Mouse (Mus musculus) neural tube, embryonic 13.5 days (tissue): ENCODE results near the gene Gstm2. TPM values are rescaled to one million over a fixed set of nuclear protein-coding genes. Genes with fewer than 3 reads are reported as not detected.
A peak's percentile ranks its signal among the peaks of the same experiment; 100 is the strongest.
"Not testable (repeated sequence)": the region's sequence is repeated elsewhere in the genome, so short reads cannot be mapped to it uniquely, and the experiment has no call there.

Experiments used
- ATAC-seq: fragments of 200-750 bp; cut with Nextera tagmentation; 2 replicates; pipeline ENCODE4 v1.8.0; 2017; ENCODE audit warnings: low read depth, mild to moderate bottlenecking, moderate TSS enrichment, moderate library complexity
- H3K27ac ChIP-seq: fragments of 300-500 bp; sonication (generic); replicated peaks from 2 replicates; pipeline ENCODE4 v1.5.1; 2015; ENCODE audit warnings: moderate library complexity, mild to moderate bottlenecking, inconsistent platforms
- H3K27me3 ChIP-seq: fragments of 300-500 bp; sonication (generic); 2 replicates; pipeline ENCODE4 v1.6.1; 2015; ENCODE audit warnings: mild to moderate bottlenecking, inconsistent platforms
- H3K36me3 ChIP-seq: fragments of 300-500 bp; sonication (generic); 2 replicates; pipeline ENCODE4 v1.6.1; 2015; ENCODE audit warnings: mild to moderate bottlenecking, inconsistent platforms
- H3K4me1 ChIP-seq: fragments of 300-500 bp; sonication (generic); replicated peaks from 2 replicates; pipeline ENCODE4 v1.6.1; 2015; ENCODE audit warnings: inconsistent platforms
- H3K4me2 ChIP-seq: fragments of 300-500 bp; sonication (generic); 2 replicates; pipeline ENCODE4 v1.6.1; 2015; ENCODE audit warnings: inconsistent platforms, mild to moderate bottlenecking, moderate library complexity
- H3K4me3 ChIP-seq: fragments of 300-500 bp; sonication (generic); 2 replicates; pipeline ENCODE4 v1.5.1; 2015; ENCODE audit warnings: mild to moderate bottlenecking, inconsistent platforms
- H3K9ac ChIP-seq: fragments of 300-500 bp; sonication (generic); 2 replicates; pipeline ENCODE4 v1.6.1; 2015; ENCODE audit warnings: moderate library complexity, mild to moderate bottlenecking, inconsistent platforms
- H3K9me3 ChIP-seq: fragments of 300-500 bp; sonication (generic); 2 replicates; pipeline ENCODE4 v1.6.1; 2016; ENCODE audit warnings: inconsistent platforms
- WGBS: fragments of 180-500 bp; shearing (Covaris S2); methylation state at CpG from one replicate; pipeline ENCODE4 v1.1.7; 2015; 5-methylcytosine and 5-hydroxymethylcytosine counted together
- polyA plus RNA-seq: library from polyadenylated mRNA; unstranded; fragments of >200 nt; fragmentation: Nextera tagmentation; extraction: Ambion mirVana; gene quantifications from 2 replicates; pipeline ENCODE4 v1.2.1, GENCODE M21; 2015

The Gstm2 gene
- polyA plus RNA-seq, 1 experiment from 2014 or later = 10.3 TPM

DNA sequence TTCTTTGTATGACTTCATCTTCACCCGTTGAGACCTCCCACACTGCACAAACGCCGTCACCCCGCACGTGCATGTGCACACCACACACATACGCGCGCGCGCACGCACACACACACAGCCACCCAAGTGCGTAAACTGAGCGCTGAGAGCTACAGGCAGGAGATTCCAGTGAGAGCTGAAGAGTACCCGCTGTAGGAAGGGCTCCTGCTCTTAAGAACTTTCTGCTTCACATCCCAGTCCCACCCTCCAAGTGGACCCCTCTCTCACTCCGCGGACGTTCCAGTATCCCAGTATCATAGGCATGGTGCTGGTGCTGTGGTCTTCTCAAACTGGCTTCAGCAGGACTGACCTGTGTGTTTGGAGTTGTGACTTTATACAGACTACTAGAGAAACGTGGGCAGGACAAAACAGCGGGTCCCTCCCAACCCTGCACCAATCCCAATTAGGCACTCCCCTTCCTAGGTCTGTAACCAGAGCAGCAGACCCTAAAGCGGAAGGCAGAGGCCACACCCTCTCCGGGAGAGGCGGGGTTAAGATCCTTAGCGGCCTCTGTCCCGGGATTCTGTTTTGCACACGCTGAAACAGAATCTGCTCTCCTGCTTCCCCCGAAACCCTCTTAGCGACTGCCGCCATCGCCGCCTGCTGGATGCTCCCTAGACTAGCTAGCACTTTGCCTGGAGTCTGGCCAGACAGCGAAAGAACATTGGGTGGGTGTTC is 31.4 kb upstream of the Gstm2 start, which contains the start of gene Gstm1:
Gene Gstm1 (minus strand): TSS at position 501 of the 717 bp plus-strand sequence.
- H3K4me1 ChIP-seq = peaks cover 25% of the 10 kb centered on the region
- H3K36me3 ChIP-seq = no peaks in the 10 kb centered on the region
- H3K4me3 ChIP-seq = peak within 1 kb of the TSS; percentile 43
- peak within 1 kb of the TSS; percentile 66 for H3K9ac ChIP-seq
- ATAC-seq = peak; percentile 95
- 1% methylated on average over 31 of the region's 31 CpGs for WGBS
- H3K4me2 ChIP-seq = peak within 1 kb of the TSS; percentile 84
- no peaks in the 10 kb centered on the region for H3K27me3 ChIP-seq
- peak within 1 kb of the TSS; percentile 85 for H3K27ac ChIP-seq
- no peaks in the 10 kb centered on the region for H3K9me3 ChIP-seq

DNA sequence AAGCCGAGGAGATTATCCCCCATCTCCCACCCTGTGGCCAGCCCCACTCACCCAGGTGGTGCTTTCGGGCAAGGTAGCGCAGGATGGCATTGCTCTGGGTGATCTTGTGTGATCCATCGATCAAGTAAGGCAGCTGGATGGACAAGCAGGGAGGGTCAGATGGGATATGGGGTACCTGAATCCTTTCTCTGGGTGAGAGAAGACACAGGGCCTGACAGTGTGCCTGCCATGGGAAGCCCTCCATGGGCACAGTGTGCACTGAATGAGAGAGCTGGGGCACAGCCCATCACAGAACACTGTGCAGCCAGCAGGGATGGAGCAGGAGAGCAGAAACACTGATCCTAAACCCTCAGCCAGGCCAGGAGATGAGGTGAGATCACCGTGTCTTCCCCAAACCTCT is 30.2 kb upstream of the Gstm2 start:
- Histone ChIP-seq H3K4me1 (peaks cover 27% of the 10 kb centered on the region), H3K9ac (0 out of 2 replicates have a peak overlapping the region, but pooled peaks have one; percentile 66), H3K4me2 (peak overlapping the region; percentile 84), H3K4me3 (0 out of 2 replicates have a peak overlapping the region, but pooled peaks have one; percentile 43)
- not testable (repeated sequence) for H3K27ac ChIP-seq, H3K9me3 ChIP-seq, ATAC-seq, H3K36me3 ChIP-seq, H3K27me3 ChIP-seq
- WGBS = 93% methylated on average over 5 of the region's 5 CpGs

DNA sequence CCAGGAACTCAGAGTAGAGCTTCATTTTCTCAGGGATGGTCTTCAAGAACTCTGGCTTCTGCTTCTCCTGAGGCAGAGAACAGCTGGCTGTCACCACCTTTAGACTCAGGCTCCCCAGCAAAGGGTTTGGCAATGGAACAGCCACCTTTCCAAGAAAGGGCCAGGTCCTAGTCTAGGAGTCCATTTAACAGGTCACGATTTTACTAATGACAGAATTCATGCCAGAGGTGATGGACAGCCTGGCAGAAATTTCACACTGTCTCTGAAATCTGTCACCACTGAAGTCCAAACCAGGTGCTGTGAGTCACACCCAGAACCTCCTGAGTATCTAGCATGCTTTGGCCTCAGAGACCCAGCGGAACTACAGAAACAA is 28.7 kb upstream of the Gstm2 start:
- Histone ChIP-seq H3K4me1 (peaks cover 28% of the 10 kb centered on the region), H3K9ac (no peak overlapping the region), H3K4me3 (no peak overlapping the region), H3K27ac (no peak overlapping the region), H3K36me3 (no peaks in the 10 kb centered on the region), H3K4me2 (no peak overlapping the region), H3K27me3 (no peaks in the 10 kb centered on the region), H3K9me3 (no peaks in the 10 kb centered on the region)
- WGBS = 92% methylated on average over 2 of the region's 2 CpGs
- ATAC-seq = no peak

DNA sequence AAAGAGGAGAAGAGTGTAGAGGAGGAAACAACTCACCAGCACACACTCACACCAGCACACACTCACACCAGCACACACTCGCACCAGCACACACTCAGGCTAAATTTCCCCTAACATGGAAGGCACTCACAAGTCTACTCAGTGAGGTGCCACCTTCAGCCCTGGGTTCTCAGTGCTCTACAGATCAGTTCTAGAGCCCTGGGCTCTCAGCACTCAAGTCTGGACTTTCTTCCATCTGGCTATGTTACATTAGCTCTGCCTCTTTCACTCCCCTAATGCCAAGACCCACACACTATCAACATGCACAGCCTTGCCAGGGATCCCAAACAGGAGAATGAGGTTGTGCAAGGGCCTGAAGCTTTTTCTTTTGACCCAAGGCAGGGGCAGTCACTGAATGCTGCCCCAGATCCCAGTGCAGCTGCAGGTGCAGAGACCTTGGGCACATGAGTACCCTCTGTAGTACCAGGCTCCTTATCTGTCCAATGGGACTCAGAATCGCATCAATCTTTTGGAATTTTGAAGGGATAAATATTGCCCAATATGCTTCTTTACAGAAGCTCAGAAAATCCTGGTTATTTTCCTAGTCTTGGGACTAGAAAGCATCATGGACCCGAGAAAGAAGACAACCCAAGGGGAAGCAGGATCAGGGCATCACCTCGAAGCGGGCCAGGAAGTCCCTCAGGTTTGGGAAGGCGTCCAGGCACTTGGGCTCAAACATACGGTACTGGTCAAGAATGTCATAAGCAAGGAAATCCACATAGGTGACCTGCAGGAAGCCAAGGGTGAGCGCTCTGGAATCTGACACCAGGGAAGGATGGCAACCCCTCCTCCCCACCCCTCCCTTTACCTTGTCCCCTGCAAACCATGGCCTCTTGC is 28.1 kb upstream of the Gstm2 start:
- Histone ChIP-seq H3K4me1 (peaks cover 28% of the 10 kb centered on the region), H3K4me2 (no peak overlapping the region)

DNA sequence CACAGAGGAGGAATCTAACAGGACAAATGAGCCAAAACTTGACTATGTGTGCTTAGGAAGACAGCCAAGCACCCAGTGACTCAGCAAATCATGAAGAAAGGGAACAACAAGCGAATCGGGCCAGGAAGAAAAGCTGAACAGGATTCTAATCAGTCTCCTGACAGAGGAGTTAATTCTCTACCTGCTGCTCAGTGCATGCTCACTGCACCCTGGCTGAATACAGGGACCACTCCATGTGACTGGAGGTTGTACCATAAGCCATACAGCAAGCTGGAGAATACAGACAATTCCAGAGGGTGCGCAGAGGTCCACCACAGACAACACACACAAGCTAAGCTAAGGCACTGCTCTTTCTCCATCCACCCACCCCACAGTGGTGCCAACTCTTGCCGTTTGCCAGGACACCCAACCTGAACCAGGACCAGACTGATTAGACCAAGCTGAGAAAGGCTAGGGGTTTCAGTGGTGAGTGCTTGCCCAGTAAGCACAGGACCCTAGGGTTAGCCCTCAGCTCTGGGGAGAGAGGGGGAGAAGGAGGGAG is 27.1 kb upstream of the Gstm2 start:
- Histone ChIP-seq H3K27me3 (no peaks in the 10 kb centered on the region), H3K27ac (no peak overlapping the region), H3K9ac (no peak overlapping the region), H3K4me3 (no peak overlapping the region), H3K4me2 (no peak overlapping the region), H3K36me3 (no peaks in the 10 kb centered on the region), H3K4me1 (peaks cover 26% of the 10 kb centered on the region), H3K9me3 (no peaks in the 10 kb centered on the region)
- WGBS = 84% methylated on average over 4 of the region's 4 CpGs
- no peak for ATAC-seq

More for the DNA sequence above, 28.1 kb upstream of the Gstm2 start:
- Histone ChIP-seq H3K36me3 (no peaks in the 10 kb centered on the region), H3K9ac (no peak overlapping the region), H3K9me3 (no peaks in the 10 kb centered on the region), H3K27ac (no peak overlapping the region), H3K4me3 (no peak overlapping the region), H3K27me3 (no peaks in the 10 kb centered on the region)
- no peak for ATAC-seq
- WGBS = 87% methylated on average over 8 of the region's 8 CpGs

DNA sequence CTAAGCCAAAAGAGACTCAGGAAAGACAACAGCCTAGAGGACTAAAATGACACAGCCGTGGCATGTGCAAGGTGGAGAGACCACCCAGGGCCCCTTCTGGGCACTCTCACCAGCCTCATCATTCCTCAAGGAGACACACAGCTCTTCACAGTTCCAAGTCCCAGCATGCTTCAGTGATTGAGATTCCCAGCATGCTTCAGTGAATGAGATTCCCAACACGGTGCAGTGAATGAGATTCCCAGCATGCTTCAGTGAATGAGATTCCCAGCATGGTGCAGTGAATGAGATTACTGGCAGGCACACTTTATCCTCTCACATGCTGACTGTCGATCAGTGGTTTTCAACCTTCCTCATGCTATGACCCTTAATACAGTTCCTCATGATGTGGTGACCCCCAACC is 25.3 kb upstream of the Gstm2 start:
- 0 out of 2 replicates have a peak overlapping the region, but pooled peaks have one; percentile 18 for H3K27ac ChIP-seq
- ATAC-seq = peak; percentile 34; the same call in 1 of the 2 replicates
- 46% methylated on average over 3 of the region's 3 CpGs for WGBS

DNA sequence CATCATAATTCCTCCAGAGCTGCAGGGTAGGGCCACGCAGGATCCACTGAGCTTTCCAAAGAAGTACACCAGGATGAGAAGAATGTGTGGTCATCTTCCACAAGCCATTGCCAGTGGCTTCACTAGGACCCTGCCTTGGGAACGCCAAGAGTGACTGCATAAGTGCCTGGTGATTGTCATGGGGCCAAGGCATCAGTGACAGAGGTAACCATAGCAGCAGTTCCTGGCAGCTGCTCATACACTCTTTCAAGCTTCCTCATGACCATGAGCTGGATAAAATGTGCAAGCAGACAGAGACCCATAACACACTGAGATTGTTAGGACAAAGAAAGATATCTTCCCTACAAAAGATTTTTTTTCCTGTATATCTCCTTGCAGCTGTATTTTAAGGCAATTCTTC is 24.0 kb upstream of the Gstm2 start:
- Histone ChIP-seq H3K27ac (no peak overlapping the region), H3K27me3 (no peaks in the 10 kb centered on the region), H3K9me3 (no peaks in the 10 kb centered on the region), H3K36me3 (no peaks in the 10 kb centered on the region), H3K4me1 (peaks cover 3% of the 10 kb centered on the region), H3K4me3 (no peak overlapping the region), H3K4me2 (no peak overlapping the region), H3K9ac (no peak overlapping the region)
- ATAC-seq = no peak
- WGBS = 67% methylated on average over 2 of the region's 2 CpGs

More for the DNA sequence above, 25.3 kb upstream of the Gstm2 start:
- Histone ChIP-seq H3K27me3 (no peaks in the 10 kb centered on the region), H3K9ac (no peak overlapping the region), H3K4me3 (no peak overlapping the region), H3K36me3 (no peaks in the 10 kb centered on the region), H3K4me2 (no peak overlapping the region), H3K9me3 (no peaks in the 10 kb centered on the region), H3K4me1 (peaks cover 8% of the 10 kb centered on the region)

DNA sequence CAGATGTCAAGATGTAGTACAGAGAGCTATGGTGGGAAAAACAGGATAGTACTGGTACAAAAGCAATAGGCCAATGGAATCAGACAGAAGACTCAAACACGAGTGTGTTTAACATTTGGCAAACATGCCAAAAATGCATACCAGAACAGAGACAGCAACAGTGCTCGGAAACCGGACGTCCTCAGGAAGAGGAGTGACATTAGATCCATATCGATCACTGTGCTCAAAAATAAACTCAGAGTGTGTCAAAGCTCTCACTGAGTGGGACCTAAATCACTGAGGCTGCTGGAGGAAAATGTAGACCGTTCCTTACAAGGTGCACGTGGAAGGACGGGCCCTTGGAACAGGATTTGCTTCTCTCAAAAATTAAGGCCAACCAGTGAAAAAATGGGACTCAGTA is 15.8 kb upstream of the Gstm2 start:
- H3K9ac ChIP-seq = no peak overlapping the region
- H3K27ac ChIP-seq = no peak overlapping the region
- H3K27me3 ChIP-seq = no peaks in the 10 kb centered on the region
- WGBS = 84% methylated on average over 8 of the region's 8 CpGs
- no peak overlapping the region for H3K4me3 ChIP-seq
- no peaks in the 10 kb centered on the region for H3K36me3 ChIP-seq
- no peak for ATAC-seq
- H3K9me3 ChIP-seq = no peaks in the 10 kb centered on the region
- no peaks in the 10 kb centered on the region for H3K4me1 ChIP-seq
- no peak overlapping the region for H3K4me2 ChIP-seq

DNA sequence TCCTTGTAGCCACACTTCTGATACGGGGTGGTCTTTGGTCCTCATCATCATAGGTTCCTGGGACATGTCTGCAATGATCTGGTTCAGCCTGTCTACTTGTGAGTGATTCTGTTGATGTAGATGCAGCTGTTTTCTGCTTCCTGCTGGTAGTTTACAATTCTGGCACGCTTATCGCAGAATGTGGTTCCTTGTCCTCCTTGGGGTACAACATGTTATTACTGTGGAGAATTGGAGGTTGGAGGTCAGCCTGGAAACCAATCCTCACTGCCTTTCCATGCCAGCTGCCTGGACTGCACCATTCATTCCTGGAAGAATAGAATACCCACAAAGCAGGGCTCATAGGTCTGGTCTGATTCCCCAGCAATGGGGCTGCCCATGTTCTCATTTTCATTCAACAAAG is 13.2 kb upstream of the Gstm2 start:
- ATAC-seq = no peak
- H3K4me1 ChIP-seq = no peaks in the 10 kb centered on the region
- 85% methylated on average over 3 of the region's 3 CpGs for WGBS
- H3K4me2 ChIP-seq = no peak overlapping the region
- H3K27me3 ChIP-seq = no peaks in the 10 kb centered on the region
- no peaks in the 10 kb centered on the region for H3K36me3 ChIP-seq
- no peak overlapping the region for H3K27ac ChIP-seq
- no peak overlapping the region for H3K9ac ChIP-seq
- H3K9me3 ChIP-seq = no peaks in the 10 kb centered on the region
- H3K4me3 ChIP-seq = no peak overlapping the region

DNA sequence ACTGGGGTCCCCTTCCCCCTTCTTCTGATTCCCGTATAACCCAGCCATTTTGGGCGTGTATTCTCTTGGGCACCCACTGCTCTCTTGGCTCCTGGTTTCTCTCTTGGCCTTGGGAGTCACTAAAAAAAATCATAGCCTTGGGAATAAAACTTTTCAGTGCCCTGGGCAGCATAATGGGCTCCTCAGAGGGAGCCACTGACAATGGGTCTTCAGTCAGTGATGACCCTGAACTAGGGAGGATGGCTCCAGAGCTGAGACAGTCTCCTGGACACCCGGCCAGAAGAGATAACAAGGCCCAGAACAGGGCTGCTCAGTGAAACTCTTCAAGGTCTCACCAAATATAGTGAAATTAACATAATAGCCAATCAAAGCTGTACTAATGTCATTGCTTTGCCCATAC is 12.3 kb upstream of the Gstm2 start:
- H3K9me3 ChIP-seq = 0 out of 2 replicates have a peak, but pooled peaks cover 3% of the 10 kb centered on the region
- no peak for ATAC-seq
- H3K4me2 ChIP-seq = no peak overlapping the region
- H3K4me1 ChIP-seq = no peaks in the 10 kb centered on the region
- H3K9ac ChIP-seq = no peak overlapping the region
- H3K27ac ChIP-seq = no peak overlapping the region
- H3K4me3 ChIP-seq = no peak overlapping the region
- H3K27me3 ChIP-seq = no peaks in the 10 kb centered on the region
- no peaks in the 10 kb centered on the region for H3K36me3 ChIP-seq
- 89% methylated on average over 3 of the region's 3 CpGs for WGBS

DNA sequence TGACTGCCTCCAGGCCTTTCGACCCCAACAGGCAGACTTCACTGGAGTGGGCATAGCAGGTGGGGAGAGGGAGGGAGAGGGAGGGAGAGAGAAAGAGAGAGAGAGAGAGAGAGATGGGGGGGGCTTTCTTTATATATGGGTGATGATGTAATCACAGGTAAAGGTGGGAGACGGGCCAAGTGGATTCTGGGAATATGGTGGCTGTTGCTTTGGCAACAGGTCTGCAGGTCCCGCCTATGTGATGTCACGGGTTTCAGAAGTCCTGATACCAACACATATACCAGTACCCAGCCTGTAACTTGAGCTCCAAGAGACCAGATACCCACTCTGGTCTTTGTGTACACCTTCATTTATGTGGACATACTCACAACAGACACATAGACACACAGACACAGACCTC is 10.3 kb upstream of the Gstm2 start:
- H3K27me3 ChIP-seq = no peaks in the 10 kb centered on the region
- WGBS = 80% methylated on average over 4 of the region's 4 CpGs
- no peak overlapping the region for H3K4me3 ChIP-seq
- no peak for ATAC-seq
- H3K4me2 ChIP-seq = no peak overlapping the region
- no peaks in the 10 kb centered on the region for H3K4me1 ChIP-seq
- H3K9me3 ChIP-seq = 0 out of 2 replicates have a peak, but pooled peaks cover 4% of the 10 kb centered on the region
- no peak overlapping the region for H3K27ac ChIP-seq
- H3K36me3 ChIP-seq = no peaks in the 10 kb centered on the region
- H3K9ac ChIP-seq = no peak overlapping the region

DNA sequence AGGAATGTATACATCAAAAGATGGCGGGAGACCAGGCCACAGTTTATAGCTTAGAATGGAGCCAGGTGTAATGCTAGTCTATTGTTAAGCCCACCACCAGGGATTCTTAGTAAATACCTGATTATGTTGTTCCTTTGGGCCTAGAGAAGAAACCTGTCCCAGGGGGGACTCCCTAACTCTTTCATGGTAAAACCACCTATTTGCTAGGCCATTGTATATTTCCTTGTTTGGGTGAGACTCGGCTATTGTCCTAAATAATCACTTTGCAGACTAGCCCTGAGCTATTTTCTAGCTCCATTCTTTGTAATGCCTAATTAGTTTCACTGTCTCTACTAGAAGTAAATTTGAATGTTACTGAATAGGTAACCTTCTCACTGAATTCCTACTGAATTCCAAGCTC is 9.7 kb upstream of the Gstm2 start:
- H3K9me3 ChIP-seq, H3K27me3 ChIP-seq, H3K9ac ChIP-seq, H3K36me3 ChIP-seq, ATAC-seq, H3K4me2 ChIP-seq, H3K4me1 ChIP-seq, H3K4me3 ChIP-seq, H3K27ac ChIP-seq: not testable (repeated sequence)
- WGBS = 75% methylated on average over 2 of the region's 2 CpGs
